Mouse (Mus musculus): ENCODE results near the gene Myh9.

DNA sequence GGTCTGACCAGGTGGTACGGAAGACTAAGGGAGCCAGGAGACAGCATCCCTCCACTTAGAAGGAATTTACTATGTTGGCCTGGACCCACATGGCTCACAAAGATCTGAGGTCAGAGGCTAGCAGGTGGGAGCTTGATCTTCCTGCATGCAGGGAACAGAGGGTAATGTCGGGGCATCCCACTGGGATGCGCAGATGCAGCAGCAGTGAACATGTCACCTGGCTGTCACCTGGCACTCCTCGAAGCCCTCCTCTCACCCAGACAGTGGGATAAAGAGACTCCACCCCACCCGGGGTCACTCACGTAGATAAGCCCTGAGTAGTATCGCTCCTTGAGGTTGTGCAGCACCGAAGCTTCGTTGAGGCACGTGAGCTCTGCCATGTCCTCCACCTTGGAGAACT is 29.4 kb downstream of the Myh9 start:
- no peak for TF ChIP-seq CTCF (conservative IDR thresholded peaks at IDR 0.05; ENCODE audit: insufficient read depth, insufficient read length, low read depth, low read length)
- TF ChIP-seq POLR2A (IDR thresholded peaks at IDR 0.05; ENCODE audit: low read depth, low read length), result no peak
